Mouse (Mus musculus) midbrain, postnatal 0 days (tissue): Measurements from ENCODE around the gene Cks1b. TPM values are rescaled to one million over a fixed set of nuclear protein-coding genes. Genes with fewer than 3 reads are reported as not detected.

Experiments
- ATAC-seq: fragments of 200-750 bp; cut with Nextera tagmentation; 2 replicates; pipeline ENCODE4 v1.8.0; 2017; ENCODE audit warnings: moderate number of reproducible peaks, mild to moderate bottlenecking, moderate TSS enrichment, moderate library complexity; ENCODE audit not compliant: low FRiP score
- DNase-seq: peaks from one replicate; pipeline ENCODE4 v3.0.0-alpha.2; 2015; ENCODE audit warnings: low spot score
- H3K27ac ChIP-seq: fragments of 300-500 bp; sonication (generic); 2 replicates; pipeline ENCODE4 v1.5.1; 2014; ENCODE audit warnings: low read depth, mild to moderate bottlenecking, low read length, mixed read lengths
- H3K27me3 ChIP-seq: fragments of 300-500 bp; sonication (generic); 2 replicates; pipeline ENCODE4 v1.6.1; 2014; ENCODE audit warnings: low read length, control low read depth, mixed read lengths; ENCODE audit not compliant: insufficient read depth
- H3K36me3 ChIP-seq: fragments of 300-500 bp; sonication (generic); 2 replicates; pipeline ENCODE4 v1.6.1; 2014; ENCODE audit warnings: low read length, control low read depth, mixed read lengths; ENCODE audit not compliant: insufficient read depth
- H3K4me1 ChIP-seq: fragments of 300-500 bp; sonication (generic); 2 replicates; pipeline ENCODE4 v1.6.1; 2014; ENCODE audit warnings: mild to moderate bottlenecking, control low read depth, antibody characterized with exemption, low read length, mixed read lengths; ENCODE audit not compliant: insufficient read depth
- H3K4me2 ChIP-seq: fragments of 300-500 bp; sonication (generic); 2 replicates; pipeline ENCODE4 v1.6.1; 2014; ENCODE audit warnings: low read depth, mild to moderate bottlenecking, low read length, mixed read lengths; ENCODE audit not compliant: poor library complexity, severe bottlenecking
- H3K4me3 ChIP-seq: fragments of 300-500 bp; sonication (generic); 2 replicates; pipeline ENCODE4 v1.5.1; 2014; ENCODE audit warnings: low read depth, mild to moderate bottlenecking, low read length, moderate library complexity
- H3K9ac ChIP-seq: fragments of 300-500 bp; sonication (generic); replicated peaks from 2 replicates; pipeline ENCODE4 v1.6.1; 2014; ENCODE audit warnings: mild to moderate bottlenecking, low read length, moderate library complexity, mixed read lengths; ENCODE audit not compliant: poor library complexity, severe bottlenecking
- H3K9me3 ChIP-seq: fragments of 300-500 bp; sonication (generic); 2 replicates; pipeline ENCODE4 v1.6.1; 2016; ENCODE audit warnings: low read length, control low read depth
- CTCF ChIP-seq: IDR thresholded peaks from 2 replicates; pipeline ENCODE4 v1.5.1; 2016; ENCODE audit warnings: antibody characterized with exemption, mild to moderate bottlenecking
- WGBS: fragments of 180-500 bp; shearing (Covaris S2); extraction: QIAGEN DNeasy Blood & Tissue Kit; methylation state at CpG from one replicate; pipeline ENCODE4 v1.1.7; 2014; 5-methylcytosine and 5-hydroxymethylcytosine counted together
- polyA plus RNA-seq: library from polyadenylated mRNA; unstranded; fragments of >200 nt; fragmentation: Nextera tagmentation; extraction: Ambion mirVana; gene quantifications from 2 replicates; pipeline ENCODE4 v1.2.1, GENCODE M21; 2015
- total RNA-seq: library from RNA; depleted of rRNA; stranded (reverse); fragments of >200 nt; gene quantifications from 2 replicates; pipeline ENCODE4 v1.2.3, GENCODE M21; 2014

Cks1b gene
- total and polyA plus RNA-seq, 2 experiments from 2014 or later, result 29.2 to 69.6 TPM

DNA sequence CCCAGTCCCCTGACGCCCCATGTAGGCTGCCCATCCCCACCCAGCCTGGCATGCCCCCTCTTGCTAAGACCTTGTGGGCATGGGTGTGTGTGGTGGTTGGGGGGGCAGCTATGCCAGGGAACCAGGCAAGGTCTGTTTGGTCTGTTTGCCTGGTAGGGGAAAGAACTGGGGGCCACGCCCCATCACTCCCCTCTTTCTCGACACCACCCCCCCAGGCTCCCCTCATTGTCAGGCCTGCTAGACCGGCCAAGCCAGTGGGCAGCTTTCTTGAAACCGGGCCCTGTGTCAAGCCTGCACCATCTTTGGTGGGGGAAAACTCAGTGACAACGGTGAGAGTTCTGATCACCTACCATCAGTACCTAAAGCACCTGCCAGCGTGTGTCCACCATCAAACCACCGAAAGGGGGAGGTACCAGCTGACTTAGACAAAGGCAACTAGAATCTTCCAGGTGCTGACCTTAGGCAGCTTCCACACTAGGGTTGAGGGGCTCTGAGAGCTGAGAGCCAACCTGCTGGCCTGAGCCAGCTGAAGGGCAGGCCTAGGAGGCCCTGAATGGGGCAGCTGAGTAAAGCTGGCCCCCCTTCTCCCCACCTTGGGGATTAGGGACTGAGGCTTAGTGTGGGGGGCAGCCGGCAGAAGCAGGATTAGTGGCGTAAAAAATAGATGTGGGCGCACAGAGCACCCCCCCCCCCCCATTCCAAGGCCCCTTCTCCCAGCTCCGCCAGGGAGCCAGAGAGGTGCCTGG is 33.7 kb downstream of the Cks1b start:
- Histone ChIP-seq H3K4me1 (no peaks in the 10 kb centered on the region; the same call in 1 of the 2 replicates), H3K27ac (no peak overlapping the region), H3K9ac (no peak overlapping the region), H3K27me3 (no peaks in the 10 kb centered on the region), H3K4me2 (no peak overlapping the region), H3K9me3 (no peaks in the 10 kb centered on the region), H3K36me3 (no peaks in the 10 kb centered on the region), H3K4me3 (no peak overlapping the region)
- WGBS, result 48% methylated on average over 11 of the region's 12 CpGs
- no peak for DNase-seq
- ATAC-seq, result no peak
- TF ChIP-seq CTCF, result no peak

GRCm38 (mm10) chr3:89383651-89384255 is 34.4 kb downstream of the Cks1b start:
- no peak for DNase-seq
- TF ChIP-seq CTCF, result no peak
- no peak overlapping the region for H3K9ac ChIP-seq
- ATAC-seq, result no peak
- no peaks in the 10 kb centered on the region; the same call in 1 of the 2 replicates for H3K4me1 ChIP-seq
- H3K4me3 ChIP-seq, result no peak overlapping the region
- H3K27me3 ChIP-seq, result no peaks in the 10 kb centered on the region
- 88% methylated on average over 5 of the region's 5 CpGs for WGBS
- no peaks in the 10 kb centered on the region for H3K9me3 ChIP-seq
- no peak overlapping the region for H3K27ac ChIP-seq
- H3K4me2 ChIP-seq, result no peak overlapping the region
- no peaks in the 10 kb centered on the region for H3K36me3 ChIP-seq

GRCm38 (mm10) chr3:89382950-89383349 is 35.2 kb downstream of the Cks1b start:
- DNase-seq (no peak), ATAC-seq (no peak)
- Histone ChIP-seq H3K9me3 (no peaks in the 10 kb centered on the region), H3K9ac (no peak overlapping the region), H3K36me3 (no peaks in the 10 kb centered on the region), H3K4me3 (no peak overlapping the region), H3K4me2 (no peak overlapping the region), H3K4me1 (no peaks in the 10 kb centered on the region), H3K27me3 (no peaks in the 10 kb centered on the region), H3K27ac (no peak overlapping the region)
- WGBS, result 81% methylated on average over 5 of the region's 5 CpGs
- no peak for TF ChIP-seq CTCF

GRCm38 (mm10) chr3:89382033-89382882 is 35.9 kb downstream of the Cks1b start:
- H3K4me1 ChIP-seq, result no peaks in the 10 kb centered on the region
- no peaks in the 10 kb centered on the region for H3K36me3 ChIP-seq
- no peak overlapping the region for H3K27ac ChIP-seq
- no peak overlapping the region for H3K4me3 ChIP-seq
- H3K4me2 ChIP-seq, result no peak overlapping the region
- ATAC-seq (no peak), DNase-seq (no peak)
- 86% methylated on average over 9 of the region's 9 CpGs for WGBS
- no peaks in the 10 kb centered on the region for H3K27me3 ChIP-seq
- H3K9ac ChIP-seq, result no peak overlapping the region
- TF ChIP-seq CTCF, result no peak
- H3K9me3 ChIP-seq, result no peaks in the 10 kb centered on the region

GRCm38 (mm10) chr3:89381233-89381632 is 37.0 kb downstream of the Cks1b start:
- no peaks in the 10 kb centered on the region for H3K27me3 ChIP-seq
- no peak overlapping the region for H3K4me2 ChIP-seq
- H3K36me3 ChIP-seq, result no peaks in the 10 kb centered on the region
- no peaks in the 10 kb centered on the region for H3K9me3 ChIP-seq
- no peak overlapping the region for H3K27ac ChIP-seq
- no peaks in the 10 kb centered on the region for H3K4me1 ChIP-seq
- ATAC-seq (no peak), DNase-seq (no peak)
- TF ChIP-seq CTCF, result no peak
- no peak overlapping the region for H3K9ac ChIP-seq
- WGBS, result 86% methylated on average over 11 of the region's 11 CpGs
- no peak overlapping the region for H3K4me3 ChIP-seq
